Mouse (Mus musculus): ENCODE results near the gene Cyp4a14. TPM values are rescaled to one million over a fixed set of nuclear protein-coding genes. Genes with fewer than 3 reads are reported as not detected.
"Not testable (repeated sequence)": the region's sequence is repeated elsewhere in the genome, so short reads cannot be mapped to it uniquely, and the experiment has no call there.

The Cyp4a14 gene
- total and polyA plus RNA-seq, 2 experiments from 2014 or later, result not detected

- H3K4me2 ChIP-seq (ENCODE audit: low read depth, low read length), result no peak overlapping the region
- no peak for TF ChIP-seq CTCF (IDR thresholded peaks at IDR 0.05; ENCODE audit: low read depth)
These were observed 14.8 kb downstream of the Cyp4a14 start for GRCm38 (mm10) chr4:115481006-115481652.

DNA sequence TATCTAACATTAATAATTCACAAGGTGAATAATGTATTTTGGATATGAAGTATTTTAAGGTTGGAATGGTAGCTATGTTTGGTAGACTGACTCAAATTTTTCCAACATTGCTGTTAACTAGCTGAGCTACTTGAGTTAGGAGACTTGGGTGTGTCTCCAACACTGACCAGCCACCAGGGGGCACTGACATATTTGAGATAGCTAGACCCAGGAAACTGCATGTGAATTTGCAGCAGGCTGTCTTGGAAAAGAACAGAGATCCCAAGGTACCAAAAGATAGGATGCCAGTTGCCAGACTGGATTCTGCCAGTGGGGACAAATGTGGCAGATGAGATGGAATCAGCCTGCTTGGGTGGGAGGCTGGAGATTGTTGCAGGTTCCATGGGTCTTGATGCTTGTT is 19.9 kb downstream of the Cyp4a14 start:
- not testable (repeated sequence) for H3K4me1 ChIP-seq (ENCODE audit: insufficient read depth, low read length); H3K9ac ChIP-seq (replicated peaks; ENCODE audit: low read length); H3K27ac ChIP-seq; ATAC-seq; H3K36me3 ChIP-seq (ENCODE audit: insufficient read depth, low read length); H3K4me3 ChIP-seq (ENCODE audit: low read length); H3K27me3 ChIP-seq (ENCODE audit: insufficient read depth, low read length); DNase-seq (ENCODE audit: low spot score); H3K9me3 ChIP-seq (ENCODE audit: low read length); H3K4me2 ChIP-seq (ENCODE audit: low read depth, low read length)
- TF ChIP-seq CTCF (IDR thresholded peaks at IDR 0.05; ENCODE audit: low read depth), result peak; percentile 32

More at GRCm38 (mm10) chr4:115481006-115481652, 14.8 kb downstream of the Cyp4a14 start:
- Histone ChIP-seq H3K27me3 (ENCODE audit: insufficient read depth, low read length) (no peaks in the 10 kb centered on the region), H3K36me3 (ENCODE audit: insufficient read depth, low read length) (no peaks in the 10 kb centered on the region), H3K9ac (replicated peaks; ENCODE audit: low read length) (no peak overlapping the region), H3K27ac (no peak overlapping the region), H3K4me3 (ENCODE audit: low read length) (no peak overlapping the region), H3K9me3 (ENCODE audit: low read length) (no peaks in the 10 kb centered on the region), H3K4me1 (ENCODE audit: insufficient read depth, low read length) (no peaks in the 10 kb centered on the region)
- 77% methylated on average over 6 of the region's 6 CpGs for WGBS
- no peak for ATAC-seq
- no peak for DNase-seq (ENCODE audit: low spot score)

GRCm38 (mm10) chr4:115473585-115473984 is 22.4 kb downstream of the Cyp4a14 start:
- not testable (repeated sequence) for H3K27me3 ChIP-seq (ENCODE audit: insufficient read depth, low read length); DNase-seq (ENCODE audit: low spot score); H3K9ac ChIP-seq (replicated peaks; ENCODE audit: low read length); H3K27ac ChIP-seq; H3K36me3 ChIP-seq (ENCODE audit: insufficient read depth, low read length); ATAC-seq; H3K9me3 ChIP-seq (ENCODE audit: low read length); H3K4me2 ChIP-seq (ENCODE audit: low read depth, low read length); H3K4me1 ChIP-seq (ENCODE audit: insufficient read depth, low read length); H3K4me3 ChIP-seq (ENCODE audit: low read length)
- WGBS, result 87% methylated on average over 3 of the region's 3 CpGs

- Histone ChIP-seq H3K4me3 (ENCODE audit: low read length) (no peak within 1 kb of the TSS), H3K27me3 (ENCODE audit: insufficient read depth, low read length) (no peaks in the 10 kb centered on the region)
- ATAC-seq, result no peak
These were observed 43.6 kb downstream of the Cyp4a14 start, which contains the start of gene Cyp4a30b for GRCm38 (mm10) chr4:115452304-115452703. TSS of gene Cyp4a30b (plus strand) at chr4:115452604.

DNA sequence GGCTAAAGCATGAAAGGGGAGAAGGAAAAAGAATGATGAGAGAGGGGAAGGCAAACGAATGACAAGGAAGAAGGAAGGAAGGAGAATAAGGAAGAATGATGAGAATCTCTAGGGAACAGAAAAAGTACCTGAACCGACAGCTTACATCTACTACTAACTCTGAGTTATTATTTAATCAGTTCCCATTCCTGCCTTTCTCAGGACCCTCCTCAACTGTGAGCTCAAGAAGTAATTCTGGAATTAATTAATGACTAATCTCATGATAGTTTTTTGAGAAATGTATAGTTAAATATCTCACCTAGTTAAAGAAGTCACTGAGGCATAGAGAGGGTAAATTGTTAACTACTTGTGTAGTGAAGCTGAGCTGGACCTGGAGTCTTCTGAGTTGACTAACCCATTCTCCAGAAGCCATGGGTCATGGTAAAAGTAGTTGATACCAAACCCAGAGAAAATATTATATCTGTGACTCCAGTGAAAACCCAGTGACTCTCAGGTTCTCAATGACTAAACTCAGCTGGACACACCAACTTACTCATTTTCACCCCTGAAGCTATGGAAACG is 45.3 kb downstream of the Cyp4a14 start:
- Histone ChIP-seq H3K9ac (replicated peaks; ENCODE audit: low read length) (no peak overlapping the region), H3K36me3 (ENCODE audit: insufficient read depth, low read length) (no peaks in the 10 kb centered on the region), H3K4me1 (ENCODE audit: insufficient read depth, low read length) (no peaks in the 10 kb centered on the region), H3K4me2 (ENCODE audit: low read depth, low read length) (no peak overlapping the region), H3K9me3 (ENCODE audit: low read length) (no peaks in the 10 kb centered on the region), H3K27me3 (ENCODE audit: insufficient read depth, low read length) (no peaks in the 10 kb centered on the region), H3K4me3 (ENCODE audit: low read length) (no peak overlapping the region), H3K27ac (no peak overlapping the region)
- WGBS, result 75% methylated on average over 3 of the region's 3 CpGs
- DNase-seq (ENCODE audit: low spot score), result no peak
- TF ChIP-seq CTCF (IDR thresholded peaks at IDR 0.05; ENCODE audit: low read depth), result no peak
- ATAC-seq, result no peak

More at GRCm38 (mm10) chr4:115452304-115452703, 43.6 kb downstream of the Cyp4a14 start, which contains the start of gene Cyp4a30b:
- Histone ChIP-seq H3K9ac (replicated peaks; ENCODE audit: low read length) (no peak within 1 kb of the TSS), H3K36me3 (ENCODE audit: insufficient read depth, low read length) (no peaks in the 10 kb centered on the region), H3K4me1 (ENCODE audit: insufficient read depth, low read length) (no peaks in the 10 kb centered on the region), H3K27ac (no peak within 1 kb of the TSS), H3K4me2 (ENCODE audit: low read depth, low read length) (no peak within 1 kb of the TSS), H3K9me3 (ENCODE audit: low read length) (no peaks in the 10 kb centered on the region)
- no peak for TF ChIP-seq CTCF (IDR thresholded peaks at IDR 0.05; ENCODE audit: low read depth)
- 81% methylated on average over 3 of the region's 3 CpGs for WGBS
- no peak for DNase-seq (ENCODE audit: low spot score)

Other genes with a start within 250 kb of the Cyp4a14 start
- not detected in 2 replicates for gene Cyp4a12a, start 197.1 kb downstream of the Cyp4a14 start, total RNA-seq (2014; rRNA removed)
- not detected in 2 replicates for gene Cyp4a12a, start 197.1 kb downstream of the Cyp4a14 start, polyA plus RNA-seq (2015; fragmentation: Nextera tagmentation; extraction: Ambion mirVana)
- gene Cyp4a12b, start 84.5 kb downstream of the Cyp4a14 start, total RNA-seq (2014; rRNA removed), result not detected in 2 replicates
- 0.08 TPM in 1 of 2 replicates, not detected in the other for gene Cyp4a12b, start 84.5 kb downstream of the Cyp4a14 start, polyA plus RNA-seq (2015; fragmentation: Nextera tagmentation; extraction: Ambion mirVana)
- gene Cyp4a30b, start 43.5 kb downstream of the Cyp4a14 start, total RNA-seq (2014; rRNA removed), result not detected in 2 replicates
- gene Cyp4a30b, start 43.5 kb downstream of the Cyp4a14 start, polyA plus RNA-seq (2015; fragmentation: Nextera tagmentation; extraction: Ambion mirVana), result not detected in 2 replicates
- gene Cyp4a10, start 22.1 kb upstream of the Cyp4a14 start, total RNA-seq (2014; rRNA removed), result not detected in 2 replicates
- gene Cyp4a10, start 22.1 kb upstream of the Cyp4a14 start, polyA plus RNA-seq (2015; fragmentation: Nextera tagmentation; extraction: Ambion mirVana), result not detected in 2 replicates
- gene Cyp4a31, start 67.5 kb upstream of the Cyp4a14 start, total RNA-seq (2014; rRNA removed), result not detected in 2 replicates
- gene Cyp4a31, start 67.5 kb upstream of the Cyp4a14 start, polyA plus RNA-seq (2015; fragmentation: Nextera tagmentation; extraction: Ambion mirVana), result not detected in 2 replicates
- not detected in 2 replicates for gene Cyp4a32, start 104.8 kb upstream of the Cyp4a14 start, total RNA-seq (2014; rRNA removed)
- gene Cyp4a32, start 104.8 kb upstream of the Cyp4a14 start, polyA plus RNA-seq (2015; fragmentation: Nextera tagmentation; extraction: Ambion mirVana), result not detected in 2 replicates
- 1.3 and 1.8 TPM in 2 replicates for gene Cyp4b1, start 151.6 kb upstream of the Cyp4a14 start, total RNA-seq (2014; rRNA removed)
- 1.4 and 1.6 TPM in 2 replicates for gene Cyp4b1, start 151.6 kb upstream of the Cyp4a14 start, polyA plus RNA-seq (2015; fragmentation: Nextera tagmentation; extraction: Ambion mirVana)
- gene Efcab14, start 241.6 kb upstream of the Cyp4a14 start, total RNA-seq (2014; rRNA removed), result 17.1 and 20.5 TPM in 2 replicates
- gene Efcab14, start 241.6 kb upstream of the Cyp4a14 start, polyA plus RNA-seq (2015; fragmentation: Nextera tagmentation; extraction: Ambion mirVana), result 17.0 and 17.9 TPM in 2 replicates